Mouse (Mus musculus): Measurements from ENCODE around the gene Hpd.

Hpd gene

GRCm38 (mm10) chr5:123148073-123148722, 34.3 kb downstream of the Hpd start:
- DNase-seq (ENCODE audit: low spot score) = no peak

DNA sequence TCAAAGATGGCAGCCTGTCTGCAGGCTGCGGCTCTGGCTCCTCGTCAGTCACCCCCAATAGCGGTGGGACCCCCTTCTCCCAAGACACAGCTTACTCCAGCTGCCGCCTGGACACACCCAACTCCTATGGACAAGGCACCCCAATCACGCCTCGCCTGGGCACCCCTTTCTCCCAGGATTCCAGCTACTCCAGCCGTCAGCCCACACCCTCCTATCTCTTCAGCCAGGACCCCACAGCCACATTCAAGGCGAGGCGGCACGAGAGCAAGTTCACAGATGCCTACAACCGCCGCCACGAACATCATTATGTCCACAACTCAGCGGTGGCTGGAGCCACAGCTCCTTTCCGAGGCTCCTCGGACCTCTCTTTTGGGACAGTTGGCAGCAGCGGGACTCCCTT, 35.0 kb downstream of the Hpd start:
- no peak for DNase-seq (ENCODE audit: low spot score)

DNA sequence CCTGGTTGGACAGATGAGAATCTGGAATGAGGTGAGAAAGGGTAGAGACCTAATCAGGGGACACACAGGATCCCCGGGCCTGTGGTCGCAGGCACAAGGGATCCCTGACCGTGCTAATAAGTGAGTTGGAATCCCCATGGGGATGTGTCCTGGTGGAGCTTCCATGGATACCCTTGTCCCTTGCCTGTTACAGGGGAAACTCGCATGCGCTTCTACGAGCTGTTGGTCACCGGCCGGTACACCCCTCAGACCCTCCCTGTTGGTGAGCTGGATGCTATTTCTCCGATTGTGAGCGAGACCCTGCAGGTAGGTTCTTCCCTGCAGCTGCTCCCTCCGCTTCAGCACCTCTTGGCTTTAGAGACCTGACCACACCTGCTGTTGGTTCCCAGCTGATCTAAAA, 36.2 kb downstream of the Hpd start:
- no peak for DNase-seq (ENCODE audit: low spot score)

DNA sequence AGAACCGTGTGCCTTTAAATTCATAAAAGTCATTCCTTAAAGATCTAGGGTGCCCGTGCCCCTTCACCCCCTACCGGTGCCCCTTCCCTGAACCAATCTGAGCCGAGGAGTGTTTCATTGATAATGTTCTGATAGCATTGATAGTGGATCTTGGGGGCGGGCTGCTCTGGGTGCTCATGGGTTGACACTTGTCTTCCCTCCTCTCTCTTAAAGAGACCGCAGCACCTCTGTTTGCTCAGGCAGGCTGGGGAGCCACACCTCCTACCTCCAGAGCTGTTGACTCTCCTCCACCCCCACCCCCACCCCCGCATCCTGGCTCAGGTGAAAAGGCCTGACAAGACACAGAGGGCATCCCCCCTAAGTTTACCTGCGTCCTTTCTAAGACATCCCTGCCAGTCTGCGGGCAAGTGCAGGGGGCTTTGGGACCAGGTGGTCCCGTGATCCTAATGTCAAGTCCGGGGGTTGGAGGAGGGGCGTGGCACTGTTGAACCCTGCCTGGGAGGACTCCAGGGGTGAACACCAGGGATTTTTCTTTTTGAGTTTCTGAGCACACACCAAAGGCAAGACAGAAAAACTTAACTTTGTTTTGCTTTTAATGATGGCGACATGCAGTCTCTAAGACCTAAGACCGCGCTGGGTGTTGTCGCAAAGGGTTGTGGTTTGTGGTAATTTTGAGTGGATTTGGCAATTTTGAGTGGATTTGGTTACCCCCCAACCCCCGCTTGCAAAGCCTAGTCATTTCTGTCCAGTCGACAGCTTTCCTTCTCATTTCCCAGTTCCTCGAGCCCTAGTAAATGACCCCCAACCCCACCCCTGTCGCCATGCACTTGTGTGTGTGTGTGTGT, 37.6 kb downstream of the Hpd start:
- DNase-seq (ENCODE audit: low spot score) = no peak

DNA sequence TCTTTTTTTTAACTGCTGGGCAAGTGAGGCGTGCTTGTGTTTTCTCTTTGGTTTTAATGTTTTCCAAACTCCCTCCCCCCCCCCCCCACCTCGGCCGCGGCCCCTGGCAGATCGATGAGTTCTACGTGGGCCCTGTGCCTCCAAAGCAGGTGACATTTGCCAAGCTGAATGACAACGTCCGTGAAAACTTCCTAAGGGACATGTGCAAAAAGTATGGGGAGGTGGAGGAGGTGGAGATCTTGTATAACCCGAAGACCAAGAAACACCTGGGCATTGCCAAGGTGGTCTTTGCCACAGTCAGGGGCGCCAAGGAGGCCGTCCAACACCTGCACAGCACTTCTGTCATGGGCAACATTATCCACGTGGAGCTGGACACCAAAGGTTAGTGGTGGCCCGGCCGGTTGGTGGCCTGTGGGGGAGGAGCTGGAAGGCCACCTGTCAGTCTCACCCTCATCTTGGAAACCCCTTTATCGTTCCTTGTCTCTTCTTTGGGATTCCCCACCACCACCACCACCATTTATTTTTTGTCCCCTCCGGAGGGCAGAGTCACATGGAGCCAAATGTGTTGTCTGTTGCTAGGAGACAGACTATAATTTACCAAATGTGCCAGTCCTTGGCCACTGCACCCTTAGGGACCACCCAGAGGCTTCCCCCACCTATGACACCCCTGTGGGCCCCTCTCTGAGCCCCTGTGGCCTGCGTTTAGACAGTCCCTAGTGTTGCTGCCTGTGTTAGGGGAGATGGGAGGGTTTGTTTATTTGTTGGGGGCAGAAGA, 38.4 kb downstream of the Hpd start:
- DNase-seq (ENCODE audit: low spot score) = no peak

DNA sequence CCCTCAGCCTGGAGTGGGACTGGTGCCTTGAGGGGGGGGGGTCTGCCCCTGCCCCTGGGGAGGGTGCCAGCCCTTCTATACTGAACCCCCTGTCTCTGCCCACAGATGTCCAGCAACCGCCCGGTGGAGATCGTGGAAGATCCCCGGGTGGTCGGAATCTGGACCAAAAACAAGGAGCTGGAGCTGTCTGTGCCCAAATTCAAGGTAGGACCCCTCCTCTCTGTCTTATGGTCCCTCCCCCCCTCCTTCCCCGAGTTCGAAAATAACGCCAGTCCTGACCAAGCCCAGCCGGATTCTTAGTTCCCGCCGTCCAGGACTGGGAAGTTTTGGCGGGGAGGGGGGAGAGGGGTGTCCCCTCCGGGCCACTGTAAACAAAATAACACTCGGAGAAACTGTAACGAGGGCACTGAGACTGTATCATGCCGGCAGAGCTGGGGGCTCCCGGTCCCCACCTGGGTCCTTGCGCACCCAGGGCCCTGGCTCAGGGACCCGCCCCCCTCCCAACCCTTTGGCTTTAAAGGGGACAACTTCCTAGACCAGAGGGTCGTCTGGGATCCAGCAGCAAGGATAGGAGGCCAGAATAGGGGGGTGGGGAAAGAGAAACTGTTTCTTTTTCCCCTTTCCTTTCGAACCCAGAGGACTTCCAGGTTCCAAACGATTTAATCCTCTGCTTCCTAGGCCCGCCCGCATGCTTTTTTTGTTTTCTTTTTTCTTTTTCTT, 39.1 kb downstream of the Hpd start:
- DNase-seq (ENCODE audit: low spot score) = no peak

DNA sequence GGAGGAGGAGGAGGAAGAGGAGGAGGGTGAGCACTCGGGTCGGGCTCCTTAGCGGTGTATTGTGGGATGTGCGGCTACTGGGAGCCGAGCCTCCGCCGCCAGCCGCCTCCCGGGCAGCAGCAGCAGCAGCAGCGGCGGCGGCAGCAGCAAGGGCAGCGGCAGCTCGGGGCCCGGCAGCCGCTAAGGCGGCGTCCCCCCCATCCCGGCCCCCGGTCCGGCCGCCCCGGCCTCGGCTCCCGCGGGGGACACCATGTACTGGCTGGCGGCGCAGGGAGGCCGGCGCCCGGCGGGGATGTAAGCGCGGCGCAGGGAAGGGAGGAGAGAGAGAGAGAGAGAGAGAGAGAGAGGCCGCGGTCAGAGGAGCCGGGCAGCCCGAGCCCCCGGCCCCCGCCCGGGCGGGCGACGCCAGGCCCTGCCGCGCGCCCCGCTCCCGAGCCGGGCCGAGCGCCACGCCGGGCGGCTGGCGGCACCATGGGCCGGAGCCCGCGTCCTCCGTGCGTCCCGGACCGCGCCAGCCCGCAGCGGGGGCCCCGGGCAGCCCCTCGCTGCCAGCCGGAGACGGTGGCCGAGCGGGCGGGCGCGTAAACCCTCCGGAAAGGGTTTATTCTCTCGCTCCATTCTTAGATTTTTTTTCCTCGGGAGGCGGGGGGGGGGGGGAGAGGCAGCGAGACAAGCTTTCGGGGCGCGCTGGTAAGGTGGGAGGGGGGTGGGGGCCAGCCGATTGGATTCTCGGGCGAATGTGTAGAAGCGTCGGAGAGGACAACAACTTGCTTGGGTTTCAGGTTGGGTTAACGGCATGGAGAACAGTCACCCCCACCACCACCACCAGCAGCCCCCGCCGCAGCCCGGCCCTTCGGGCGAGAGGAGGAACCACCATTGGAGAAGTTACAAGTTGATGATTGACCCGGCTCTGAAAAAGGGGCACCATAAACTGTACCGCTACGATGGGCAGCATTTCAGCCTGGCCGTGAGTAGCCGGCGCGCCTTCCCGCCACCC, 40.1 kb downstream of the Hpd start, which contains the start of gene Setd1b:
Gene Setd1b, plus strand, starts transcription at position 33 of the 997 bp plus-strand sequence.
- no peak for DNase-seq (ENCODE audit: low spot score)

DNA sequence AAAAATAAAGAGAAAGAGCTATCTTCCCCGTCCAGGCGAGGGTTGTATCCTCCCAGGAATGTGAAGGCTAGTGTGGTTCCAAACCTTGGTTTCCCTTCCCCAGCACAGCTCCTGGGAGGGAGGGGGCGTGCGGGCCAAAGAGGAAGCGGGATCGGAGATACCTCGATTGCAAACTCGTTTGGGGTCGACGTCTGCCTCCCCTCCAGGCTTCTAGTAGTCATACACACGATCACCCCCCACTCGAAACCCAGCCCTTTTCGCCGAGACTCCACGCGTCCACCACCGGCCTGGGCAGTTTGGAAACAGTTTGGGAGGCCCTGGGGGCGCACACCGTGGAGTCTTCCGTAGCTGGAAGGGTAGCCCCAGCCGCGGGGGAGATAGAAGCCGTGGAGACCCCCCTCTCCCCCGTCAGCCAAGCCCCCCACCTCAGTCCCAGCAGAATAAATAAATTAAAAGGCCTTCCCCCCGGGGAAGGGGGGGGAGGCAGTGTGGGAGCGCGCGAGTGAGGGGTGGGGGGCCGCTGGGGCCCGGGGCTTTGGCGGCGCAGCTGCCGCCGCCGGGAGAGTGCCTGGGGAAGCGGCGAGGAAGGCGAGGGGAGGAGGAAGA, 40.9 kb downstream of the Hpd start:
- DNase-seq (ENCODE audit: low spot score) = no peak

DNA sequence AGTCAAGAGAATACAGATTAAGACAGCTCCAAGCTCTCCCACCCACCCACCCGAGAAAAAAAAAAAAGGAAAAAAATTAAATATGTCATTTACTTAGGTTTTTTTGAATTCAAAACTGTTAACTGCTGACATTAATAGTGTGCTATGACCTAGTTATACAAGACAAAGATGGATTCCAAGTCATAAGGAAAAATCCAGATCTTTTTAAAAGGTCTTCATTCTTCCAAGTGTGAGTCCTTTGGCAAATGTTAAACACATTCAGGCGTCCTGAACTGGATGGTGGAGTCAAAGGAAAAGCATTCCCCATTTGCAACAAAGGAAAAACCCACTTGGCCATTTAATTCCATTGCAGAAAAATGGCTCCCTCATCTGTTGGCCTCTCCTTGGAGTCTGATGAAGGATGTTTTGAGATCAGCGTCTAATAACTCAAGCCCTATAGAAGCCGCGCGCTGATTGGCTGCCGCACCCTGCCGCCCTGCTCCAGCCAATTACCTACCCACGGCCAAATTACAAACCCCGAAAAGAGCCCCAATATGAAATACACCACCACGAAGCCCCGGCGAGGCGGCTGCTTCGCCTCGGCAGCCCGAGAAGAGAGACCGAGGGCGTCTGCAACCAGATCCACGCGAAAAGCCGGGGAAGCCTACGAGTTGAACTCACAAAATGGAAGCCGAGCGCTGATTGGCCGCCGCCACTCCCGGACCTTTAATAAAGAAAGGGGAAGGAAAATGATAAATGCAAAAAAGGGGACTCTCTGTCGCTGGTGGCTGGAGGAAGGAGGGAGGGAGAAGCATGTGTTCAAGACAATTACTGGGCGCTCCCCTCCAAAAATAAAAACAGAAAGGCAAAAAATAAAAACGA, 41.6 kb downstream of the Hpd start:
- DNase-seq (ENCODE audit: low spot score) = peak; percentile 98

- DNase-seq (ENCODE audit: low spot score) = no peak
Measured at GRCm38 (mm10) chr5:123139722-123140627, 42.6 kb downstream of the Hpd start.

GRCm38 (mm10) chr5:123138953-123139721, 43.4 kb downstream of the Hpd start:
- no peak for DNase-seq (ENCODE audit: low spot score)

DNA sequence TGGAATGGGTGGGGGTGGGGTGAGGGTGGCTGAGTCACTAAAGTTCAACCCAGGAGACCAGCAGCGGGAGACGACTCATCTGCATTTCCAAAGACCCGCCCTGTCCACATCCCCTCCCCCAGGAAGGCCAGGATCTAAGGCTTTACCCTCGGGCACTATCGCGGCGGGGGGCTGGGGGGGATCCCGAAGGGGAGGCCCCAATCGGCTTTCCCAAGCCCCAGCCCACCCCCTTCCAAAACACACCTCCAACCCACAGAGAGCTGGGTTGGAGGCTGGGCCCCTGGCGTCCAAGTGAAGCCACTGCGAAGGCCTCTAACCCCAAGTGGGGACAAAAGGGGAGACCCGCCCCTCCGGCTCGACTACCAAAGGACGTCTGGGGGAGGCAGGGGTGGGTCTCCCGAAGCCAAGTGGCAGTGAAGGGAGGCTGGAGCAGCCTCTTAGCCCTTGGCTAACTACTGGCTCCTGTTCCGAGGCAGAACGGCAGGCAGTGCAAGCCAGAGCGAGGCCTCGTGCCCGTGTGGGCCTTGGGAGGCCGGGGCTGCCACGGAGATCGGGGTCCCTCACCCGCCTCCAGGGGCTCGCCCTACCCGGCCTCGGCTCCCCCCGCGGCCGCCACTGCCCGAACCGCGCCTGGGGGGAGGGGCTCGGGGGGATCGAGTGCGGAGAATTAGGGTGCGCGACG, 44.2 kb downstream of the Hpd start:
- no peak for DNase-seq (ENCODE audit: low spot score)

- DNase-seq (ENCODE audit: low spot score) = no peak
Measured at GRCm38 (mm10) chr5:123137910-123138229, 44.7 kb downstream of the Hpd start.

DNA sequence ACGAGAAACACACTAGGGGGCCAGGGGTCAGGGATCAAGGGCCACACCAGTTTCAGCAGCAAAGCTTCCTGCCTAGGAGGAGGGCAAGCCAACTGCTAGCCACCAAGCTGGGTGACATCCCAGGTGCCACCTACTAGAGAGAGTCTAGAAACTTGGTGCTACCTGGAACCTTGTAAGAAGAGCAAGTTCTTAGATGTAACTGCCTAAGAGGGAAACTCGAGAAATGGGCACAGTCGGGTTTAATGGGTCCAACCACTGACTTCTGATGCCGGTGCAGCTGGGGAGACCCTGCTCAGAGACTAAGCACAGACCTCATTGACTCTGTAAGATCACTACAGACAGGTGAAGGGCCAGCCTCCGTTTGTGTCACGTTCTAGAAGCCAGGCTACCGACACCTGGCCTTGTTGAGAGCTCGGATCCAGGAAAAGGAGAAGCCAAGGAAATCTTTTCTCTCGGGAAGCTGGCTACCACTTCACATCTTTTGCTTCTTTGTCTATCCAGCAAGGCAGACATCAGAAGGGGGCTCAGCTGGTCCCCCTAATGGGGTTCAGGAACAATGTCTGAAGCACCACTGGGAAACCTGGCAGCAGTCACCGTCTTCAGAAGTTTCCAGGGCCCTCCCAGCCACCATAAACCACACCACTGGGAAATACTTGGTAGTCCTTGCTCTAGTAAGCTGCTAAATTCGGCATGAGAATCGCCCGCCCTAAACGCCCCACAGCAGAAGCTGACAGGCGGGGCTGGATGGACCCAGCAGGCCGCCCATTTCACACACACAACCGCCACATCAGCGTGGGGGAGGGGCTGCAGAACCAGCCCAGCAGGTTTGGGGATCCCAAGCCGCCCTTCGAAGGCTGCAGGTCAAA, 45.2 kb downstream of the Hpd start:
- DNase-seq (ENCODE audit: low spot score) = no peak

GRCm38 (mm10) chr5:123136361-123137043, 46.0 kb downstream of the Hpd start:
- DNase-seq (ENCODE audit: low spot score) = no peak

Data from layer of hippocampus, adult 9-10 months (tissue).